Mouse (Mus musculus): ENCODE data around the gene Cd276. TPM values are rescaled to one million over a fixed set of nuclear protein-coding genes. Genes with fewer than 3 reads are reported as not detected.

Gene Cd276
- total RNA-seq, 2 experiments from 2014 or later: 5.8 to 6.0 TPM

DNA sequence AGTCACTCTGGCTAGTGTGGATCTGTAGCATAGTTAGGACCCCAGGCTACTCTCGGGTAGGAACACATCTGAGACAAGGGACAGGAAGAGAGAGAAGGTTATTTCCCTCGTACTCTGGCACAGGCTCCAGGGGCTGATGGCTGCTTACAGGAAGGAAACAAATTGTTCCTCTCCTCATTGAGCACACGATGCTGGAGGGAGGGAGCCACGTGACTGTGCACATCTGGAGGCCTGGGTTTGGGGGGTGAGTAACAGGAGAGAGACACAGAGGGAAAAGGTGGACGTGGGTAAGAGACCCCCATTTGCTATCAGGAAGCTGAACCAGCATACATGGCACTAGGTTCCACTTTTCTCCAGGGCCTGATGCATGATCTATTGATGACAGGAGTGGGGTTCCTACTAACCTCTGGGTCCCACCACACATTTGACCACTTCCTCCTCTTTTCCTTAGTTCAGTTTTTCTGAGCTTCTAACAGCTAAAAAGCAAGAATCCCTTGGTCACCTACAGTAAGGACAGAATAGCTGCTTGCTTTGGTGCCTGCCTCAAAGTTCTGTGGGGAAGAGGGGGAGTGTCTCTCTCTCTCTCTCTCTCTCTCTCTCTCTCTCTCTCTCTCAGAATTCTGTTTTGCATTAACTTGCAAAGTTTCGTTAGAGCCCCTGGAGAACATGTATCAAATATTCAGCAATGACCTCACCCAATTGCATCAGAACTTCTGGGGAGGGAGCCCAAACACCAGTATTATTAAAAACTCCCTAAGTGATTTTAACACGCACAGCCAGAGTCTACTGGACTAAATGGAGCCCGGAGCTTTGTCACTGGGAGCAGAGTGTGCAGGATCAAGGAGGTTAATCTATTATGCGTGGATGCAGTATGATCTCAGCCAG, 37.1 kb downstream of the Cd276 start:
- DNase-seq (ENCODE audit: low spot score in 2 of 2): no peak

DNA sequence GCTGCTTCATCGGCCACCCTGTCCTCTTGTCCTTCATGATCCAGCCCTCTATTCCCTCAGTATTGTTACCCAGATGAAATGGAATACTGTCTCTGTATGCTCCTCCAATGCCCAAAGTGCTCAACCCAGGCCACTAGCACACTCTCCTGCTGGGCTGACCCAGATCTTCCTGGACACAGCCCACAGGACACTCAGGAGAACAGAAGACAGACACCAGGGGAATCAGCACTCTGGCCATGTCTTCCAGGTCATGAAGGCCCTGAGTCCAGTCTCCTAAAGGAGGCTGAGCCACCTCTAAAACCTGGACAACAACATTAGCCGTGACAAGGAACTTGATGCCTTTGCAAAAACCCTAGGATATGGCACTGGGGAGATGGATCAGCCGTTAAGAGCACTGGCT, 38.8 kb downstream of the Cd276 start:
- DNase-seq (ENCODE audit: low spot score in 2 of 2): no peak

DNA sequence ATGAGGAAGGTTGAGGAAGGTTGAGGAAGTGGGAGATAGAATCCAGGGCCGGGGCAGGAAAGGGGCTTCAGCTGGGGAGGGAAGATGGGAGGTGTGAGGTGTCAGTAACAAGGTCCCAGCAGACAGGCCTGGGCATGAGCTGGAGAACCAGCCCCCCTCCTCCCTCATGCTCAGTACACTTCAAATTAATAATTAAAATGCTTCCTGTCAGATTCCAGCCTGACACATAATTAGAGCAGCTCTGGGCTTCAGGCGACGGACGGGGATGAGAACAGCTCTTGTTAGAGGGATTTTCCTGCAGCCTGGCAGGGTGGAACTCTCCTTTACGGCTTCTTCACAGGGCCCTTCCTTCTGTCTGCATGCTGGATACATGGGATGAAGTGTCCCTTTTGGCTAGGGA, 41.5 kb downstream of the Cd276 start:
- no peak for DNase-seq (ENCODE audit: low spot score in 2 of 2)

DNA sequence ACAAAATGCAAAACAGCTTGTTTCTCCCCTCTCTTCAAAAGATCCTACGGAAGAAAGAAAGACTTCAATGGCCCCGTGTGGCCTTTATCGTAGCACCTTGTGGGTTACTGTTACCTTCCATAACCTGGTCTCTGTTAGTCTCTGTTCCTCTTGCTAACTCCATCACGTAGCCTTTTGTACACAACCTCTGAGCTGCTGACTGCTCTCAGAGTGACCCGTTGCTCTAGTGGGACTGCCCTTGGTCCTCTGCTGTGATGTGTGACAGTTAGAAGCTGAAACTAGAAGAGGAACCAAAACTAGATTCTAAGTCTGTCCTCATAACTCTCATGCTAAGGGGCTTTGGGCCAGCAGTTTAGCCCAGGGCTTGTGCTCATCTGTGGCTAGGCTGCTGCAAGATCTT, 44.8 kb downstream of the Cd276 start:
- DNase-seq (ENCODE audit: low spot score in 2 of 2): no peak

DNA sequence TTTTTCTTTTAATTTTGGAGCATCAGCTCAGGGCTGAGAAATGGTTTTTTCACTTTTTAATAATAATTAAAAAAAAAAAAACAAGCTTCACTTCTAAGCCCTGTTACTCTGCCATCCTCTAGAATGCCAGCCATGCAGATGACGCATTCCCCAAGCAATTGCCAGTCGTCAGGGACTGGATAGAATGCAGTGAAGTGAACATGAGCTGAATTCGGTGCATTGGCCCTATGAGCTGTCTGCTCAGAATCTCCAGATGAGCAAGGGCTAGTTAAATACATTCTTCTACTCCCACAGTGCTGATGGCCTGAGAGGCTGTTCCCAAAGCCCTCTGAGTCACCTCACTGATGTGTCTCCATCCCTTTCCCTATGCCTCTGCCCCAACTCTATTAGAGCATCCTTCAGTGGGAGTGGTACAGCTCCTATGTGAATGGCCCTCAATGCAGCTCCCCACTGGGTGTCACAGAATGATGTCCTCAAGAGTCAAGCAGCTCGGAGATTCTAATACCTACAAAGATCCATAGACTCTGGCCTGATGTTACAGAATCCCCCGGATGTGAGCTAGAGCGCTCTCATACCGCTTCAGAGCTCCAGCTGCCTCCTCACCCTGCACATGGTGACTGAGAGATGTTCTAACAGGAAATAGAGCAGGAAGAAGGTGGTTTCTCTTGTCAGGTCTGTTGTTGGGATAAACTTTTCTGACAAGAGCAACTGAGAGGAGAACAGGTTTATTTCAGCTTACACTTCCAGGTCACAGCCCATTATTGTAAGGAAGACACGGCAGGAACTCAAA, 47.8 kb downstream of the Cd276 start:
- DNase-seq (ENCODE audit: low spot score in 2 of 2): no peak

DNA sequence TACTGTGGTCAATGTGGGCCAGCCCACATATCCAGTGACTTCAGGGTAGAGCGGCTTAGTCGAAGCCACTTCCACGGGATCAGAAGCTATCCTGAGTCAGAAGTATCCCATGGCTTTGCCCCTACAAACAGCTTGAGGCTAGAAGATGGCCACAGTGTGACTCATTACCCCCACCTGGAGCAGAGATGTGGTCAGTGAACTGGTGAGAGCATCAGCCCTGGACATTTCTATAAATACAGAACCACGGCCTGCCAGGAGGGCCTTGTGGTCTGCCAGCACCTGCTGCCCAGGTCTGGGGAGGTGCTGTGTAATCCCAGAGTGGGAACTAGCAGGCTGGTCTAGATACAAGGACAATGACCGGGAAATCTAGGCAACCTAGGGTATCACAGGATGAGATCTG, 54.3 kb downstream of the Cd276 start:
- no peak for DNase-seq (ENCODE audit: low spot score in 2 of 2)

DNA sequence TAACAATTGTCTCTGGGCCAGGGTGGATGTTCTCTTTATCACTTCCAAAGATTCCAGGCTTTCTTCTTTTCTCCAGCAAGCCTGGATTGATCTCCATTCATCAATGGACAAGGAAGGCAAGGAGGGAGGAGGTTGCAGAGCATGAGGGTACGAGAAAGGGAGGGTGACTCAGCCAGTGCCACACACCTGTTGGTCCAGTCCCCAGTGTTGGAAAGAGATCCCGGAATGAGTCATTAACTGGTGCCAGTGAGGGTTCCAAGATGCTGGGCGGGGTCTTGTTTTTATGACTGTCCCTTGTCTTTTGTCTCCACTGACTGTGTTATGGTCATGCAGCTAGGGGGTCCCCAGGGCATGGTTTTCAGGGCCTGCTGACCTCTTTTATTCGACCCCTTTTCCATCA, 57.3 kb downstream of the Cd276 start:
- DNase-seq (ENCODE audit: low spot score in 2 of 2): no peak

DNA sequence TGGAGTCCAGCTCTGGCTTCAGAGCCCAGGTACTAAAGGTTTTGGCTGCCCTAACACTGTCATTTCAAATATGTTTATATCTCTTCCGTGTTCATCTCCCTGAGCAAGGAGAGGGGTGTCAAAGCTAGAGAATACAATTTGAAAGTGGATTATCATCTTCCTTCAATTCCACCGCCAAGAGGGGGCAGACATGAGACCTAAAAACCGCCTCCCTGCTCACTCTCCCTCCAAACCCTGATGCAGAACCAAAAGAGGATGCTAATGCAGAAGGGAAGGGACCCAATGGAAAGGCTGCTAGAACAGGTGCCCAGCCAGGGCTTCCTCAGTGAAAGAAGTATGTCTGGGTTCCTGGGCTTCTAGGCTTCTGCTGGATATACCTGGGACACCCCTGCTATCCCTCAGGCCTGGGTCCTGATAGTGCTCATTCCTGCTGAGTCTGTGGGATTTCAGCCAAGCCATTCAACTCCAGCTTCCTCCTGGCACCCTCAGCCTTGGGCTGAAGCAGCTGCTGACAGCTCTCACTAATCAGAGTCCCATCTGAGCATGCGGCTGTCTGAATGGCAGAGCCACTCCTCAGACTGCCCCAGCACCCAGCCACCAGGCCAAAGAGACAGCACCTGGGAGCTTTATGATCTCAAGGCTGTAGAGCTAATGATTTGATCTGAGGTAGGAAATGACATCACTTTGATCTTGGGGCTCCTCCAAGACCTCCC, 58.6 kb downstream of the Cd276 start:
- peak in 1 of 2 experiments; percentile 62 for DNase-seq (ENCODE audit: low spot score in 2 of 2)

DNA sequence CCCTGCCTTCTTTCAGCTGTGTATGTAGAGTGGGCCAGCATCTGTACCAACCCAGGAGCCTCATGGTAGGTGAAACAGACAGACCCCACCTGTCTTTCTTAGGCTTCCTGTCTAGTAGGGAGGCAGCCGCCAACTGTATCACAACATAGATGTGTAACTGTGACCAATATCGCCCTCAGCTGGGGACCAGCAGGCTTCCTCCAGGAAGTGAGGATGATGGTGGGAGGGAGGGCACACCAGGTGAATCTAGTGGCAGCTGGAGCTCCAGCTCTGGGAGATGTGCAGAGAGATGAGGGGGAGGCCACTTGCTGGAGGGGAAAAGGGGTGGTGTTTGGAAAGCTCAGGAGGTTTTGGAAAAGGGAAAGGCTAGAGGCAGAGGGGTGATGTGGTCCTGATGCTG, 60.2 kb downstream of the Cd276 start:
- no peak for DNase-seq (ENCODE audit: low spot score in 2 of 2)

DNA sequence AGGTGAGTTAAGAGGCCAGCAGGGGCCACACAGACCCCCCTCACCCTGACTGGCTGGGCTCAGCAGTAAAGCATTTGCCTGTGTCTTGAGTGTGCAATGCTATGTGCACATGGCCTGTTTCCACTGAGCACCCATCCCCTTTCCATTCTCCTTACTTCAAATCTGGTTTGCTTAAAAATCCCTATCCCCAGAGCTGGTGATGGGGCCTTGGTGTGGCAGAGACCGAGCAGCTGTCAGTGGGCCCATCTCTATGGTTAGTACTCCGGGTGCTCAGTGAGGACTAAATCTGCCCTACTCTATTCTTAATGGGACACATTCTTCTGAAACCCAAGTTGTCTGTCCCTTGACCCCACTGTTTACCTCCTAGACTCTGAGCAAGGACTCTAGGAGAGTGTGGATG, 64.8 kb downstream of the Cd276 start:
- no peak for DNase-seq (ENCODE audit: low spot score in 2 of 2)

DNA sequence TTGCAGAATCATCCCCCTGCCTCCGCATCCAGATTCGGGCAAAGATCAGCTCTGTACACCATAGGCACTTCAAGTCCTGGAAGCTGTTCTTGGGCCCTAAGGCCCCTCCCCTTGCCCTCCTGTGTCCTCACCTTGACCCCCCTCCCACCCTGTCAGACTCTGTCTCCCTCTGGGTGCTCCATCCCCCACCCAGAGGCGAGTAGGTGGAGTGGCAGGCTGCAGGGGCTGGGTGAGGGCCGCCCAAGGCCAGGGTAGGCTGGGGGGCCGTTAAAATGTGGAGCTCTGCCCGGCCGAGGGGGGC, 65.4 kb downstream of the Cd276 start:
- no peak for DNase-seq (ENCODE audit: low spot score in 2 of 2)

DNA sequence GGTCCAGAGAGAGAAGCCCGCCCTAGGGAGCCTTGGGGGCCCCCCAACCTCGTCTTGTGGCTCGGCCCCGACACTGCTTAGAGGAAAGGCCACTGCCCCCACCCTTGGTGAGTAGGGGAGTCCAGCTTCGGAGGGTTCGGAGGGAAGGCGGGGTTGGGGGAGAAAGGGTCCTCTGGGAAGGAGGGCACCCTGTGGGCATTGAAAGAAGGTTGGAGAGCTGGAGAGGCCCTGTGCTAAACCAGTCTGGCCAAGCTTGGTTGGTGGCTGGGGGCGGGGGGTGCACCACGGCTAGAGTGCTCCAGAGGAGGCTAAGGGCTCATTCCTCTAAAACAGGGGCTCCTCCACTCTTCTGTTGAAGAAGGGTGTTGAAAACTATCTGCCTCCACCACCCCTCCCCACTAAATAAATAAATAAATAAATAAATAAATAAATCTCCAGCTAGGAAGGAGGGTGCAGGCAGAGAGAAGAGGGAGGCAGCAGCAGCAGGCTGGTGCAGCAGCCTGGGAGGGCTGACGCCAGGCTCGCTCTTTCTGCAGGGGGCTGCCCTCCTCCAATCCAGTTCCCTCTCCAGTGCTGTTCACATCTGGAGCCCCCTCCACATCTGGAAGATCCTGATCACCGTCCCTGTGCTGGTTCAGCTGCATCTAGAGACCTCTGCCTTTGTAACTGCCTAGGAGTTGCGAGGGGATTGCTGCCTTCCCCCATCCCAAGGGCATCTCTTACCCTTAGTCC, 65.9 kb downstream of the Cd276 start:
- DNase-seq (ENCODE audit: low spot score in 2 of 2): no peak

DNA sequence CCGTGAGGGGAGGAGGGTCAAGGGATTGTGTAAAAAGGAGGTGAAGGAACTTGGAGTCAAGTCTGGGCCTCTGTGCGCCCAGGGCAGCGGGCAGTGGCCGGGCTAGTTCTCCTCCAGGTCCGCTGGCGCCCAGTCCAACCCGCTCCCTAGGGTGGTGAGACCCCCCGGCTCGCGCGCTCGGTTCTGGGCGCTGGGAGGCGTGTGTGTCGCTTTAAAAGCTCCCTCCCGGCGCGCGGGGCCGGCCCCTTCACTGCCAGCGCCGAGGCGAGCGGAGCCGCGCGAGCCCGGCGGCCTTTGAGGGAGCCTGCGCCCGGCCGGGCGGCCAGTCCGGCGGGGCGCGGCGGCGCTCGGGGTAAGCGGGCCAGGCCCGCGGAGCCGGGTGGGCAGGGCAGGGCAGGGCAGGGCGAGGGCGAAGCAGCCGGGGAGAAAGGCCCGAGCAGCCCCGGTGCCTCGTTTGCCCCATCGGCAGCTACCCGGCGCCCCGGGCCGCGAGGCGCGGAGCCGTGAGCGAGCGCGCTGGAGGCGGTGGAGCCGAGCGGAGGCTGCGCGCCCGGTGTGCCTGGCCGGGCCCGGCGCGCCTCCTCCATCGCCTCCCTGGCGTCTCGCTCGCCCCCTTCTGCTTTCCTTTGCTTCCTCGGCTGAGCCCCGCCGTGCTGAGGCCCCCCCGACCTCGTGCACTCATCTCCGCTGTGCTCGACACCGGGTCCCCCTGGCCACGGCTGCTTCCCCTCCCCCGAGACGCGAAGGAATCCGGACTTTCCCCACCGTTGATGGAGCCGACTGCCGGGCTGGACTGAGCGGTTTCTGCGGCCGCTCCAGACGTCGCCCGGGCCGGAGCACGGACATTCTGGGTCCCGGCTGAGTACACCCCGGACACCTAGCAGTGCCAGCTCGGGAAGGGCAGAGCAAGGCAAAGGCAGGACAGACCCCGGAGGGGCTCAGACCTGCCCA, 67.1 kb downstream of the Cd276 start, which contains the start of gene Insyn1:
Gene Insyn1 (plus strand): TSS at position 753 of the 951 bp plus-strand sequence.
- DNase-seq (ENCODE audit: low spot score in 2 of 2): peak in 1 of 2 experiments; percentile 71

DNA sequence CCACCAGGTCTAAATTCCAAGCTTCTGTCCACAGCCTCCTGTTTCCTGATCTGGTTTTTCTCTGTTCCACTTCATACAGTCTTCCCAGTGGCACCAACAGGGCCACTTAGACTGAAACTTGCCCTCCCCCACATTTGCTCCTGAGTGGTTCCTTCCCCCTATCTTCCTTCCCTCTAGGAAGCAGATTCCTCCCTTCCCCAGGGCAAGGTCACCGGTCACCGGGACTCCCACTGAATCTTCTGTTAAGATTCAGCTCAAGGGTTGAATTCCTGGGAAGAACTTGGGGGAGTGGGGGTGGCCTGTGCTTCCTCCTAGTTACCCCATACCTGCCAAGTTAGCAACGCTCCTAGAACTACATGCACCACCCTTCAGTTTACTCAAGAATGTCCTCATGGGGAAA, 68.2 kb downstream of the Cd276 start:
- DNase-seq (ENCODE audit: low spot score in 2 of 2): no peak

Other genes with a start within 250 kb of the Cd276 start
- gene Loxl1, start 242.3 kb downstream of the Cd276 start, total RNA-seq (2021): 1 to 10 TPM; 2.5 to 3.2 TPM
- not detected for gene Tbc1d21, start 185.0 kb downstream of the Cd276 start, total RNA-seq (2021)
- 100 to 1,000 TPM; 255 to 268 TPM for gene Insyn1, start 66.8 kb downstream of the Cd276 start, total RNA-seq (2021)
- gene Nptn, start 26.8 kb upstream of the Cd276 start, total RNA-seq (2021): 100 to 1,000 TPM; 848 to 884 TPM
- gene Rec114, start 188.5 kb upstream of the Cd276 start, total RNA-seq (2021): not detected

Measured in layer of hippocampus, adult 18-20 months (tissue).